Mouse (Mus musculus) right cerebral cortex, postnatal 10 days (tissue): ENCODE measurements around the gene Klc3.
A peak's percentile ranks its signal among the peaks of the same experiment; 100 is the strongest.

Source experiments
- DNase-seq, 2 experiments: peaks; one replicate each; pipeline ENCODE4 v3.0.0; 2021; ENCODE audit warnings: low spot score in 2 of 2

Gene Klc3

DNA sequence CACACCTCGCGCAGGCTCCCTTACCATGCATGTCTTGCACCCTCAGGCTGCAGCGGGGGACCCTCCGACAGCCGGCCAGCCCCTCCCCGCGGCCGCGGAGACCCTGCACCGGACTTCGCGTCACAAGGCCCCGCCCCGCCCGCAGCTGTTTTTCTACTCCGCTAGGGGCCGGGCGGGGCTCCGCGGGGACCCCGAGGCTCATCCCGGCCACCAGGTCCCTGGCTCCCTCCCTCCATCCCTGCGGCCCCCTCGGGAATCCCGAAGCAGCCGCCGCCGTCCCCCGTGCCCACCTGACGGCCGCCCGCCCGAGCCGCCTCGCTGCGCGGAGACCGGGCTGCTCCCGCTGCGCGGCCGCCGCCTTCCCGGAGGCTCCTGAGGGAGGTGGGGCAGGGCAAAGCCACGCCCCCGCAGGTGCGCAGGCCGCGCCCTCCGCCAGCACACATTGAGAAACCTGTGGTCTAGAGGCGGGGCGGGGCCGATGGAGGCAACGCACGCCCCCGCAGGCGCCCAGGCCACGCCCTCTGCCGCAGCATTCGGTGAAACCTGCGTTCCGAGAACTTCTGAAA, at the start of gene Klc3:
TSS of gene Klc3 (minus strand) at position 374 of the 566 bp plus-strand sequence.
- no peak for DNase-seq

DNA sequence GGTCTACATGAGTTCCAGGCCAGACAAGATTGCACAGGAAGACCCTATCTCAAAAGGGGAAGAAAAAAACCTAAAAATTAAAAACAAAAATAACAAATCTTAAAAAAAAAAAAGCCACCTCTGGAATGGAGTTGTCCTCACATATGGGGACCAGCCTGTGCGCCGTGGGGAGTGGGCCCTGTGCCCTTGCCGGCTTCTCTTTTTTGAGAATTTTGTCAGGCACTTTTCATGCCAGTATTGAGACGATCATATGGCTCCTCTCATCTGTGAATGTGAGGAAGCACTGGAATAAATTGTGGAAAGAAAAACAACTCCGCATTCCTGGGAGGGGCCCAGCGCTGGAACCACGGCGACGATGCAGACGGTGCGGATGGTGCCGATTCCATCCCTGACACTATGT, 45.3 kb upstream of the Klc3 start:
- DNase-seq: no peak

DNA sequence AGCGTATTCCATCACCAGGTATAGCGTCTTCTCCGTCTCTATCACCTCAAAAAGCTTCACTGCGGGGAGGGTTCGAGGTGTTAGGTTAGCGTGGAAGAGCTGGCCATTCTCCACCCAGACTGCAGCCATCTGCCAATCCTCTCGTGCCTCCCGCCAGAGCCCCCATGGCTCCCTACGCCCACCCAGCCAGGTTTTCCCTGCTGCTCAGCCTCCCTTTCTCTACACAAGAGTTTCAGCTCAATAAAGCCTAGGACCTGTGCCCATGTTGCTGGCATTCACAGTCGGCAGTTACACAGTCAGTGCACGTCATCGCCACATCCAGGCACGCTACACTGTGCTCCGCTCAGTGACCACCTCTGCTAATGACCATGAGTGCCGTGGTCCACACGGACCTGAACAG, 43.8 kb upstream of the Klc3 start:
- DNase-seq: peak; percentile 61 to 65

DNA sequence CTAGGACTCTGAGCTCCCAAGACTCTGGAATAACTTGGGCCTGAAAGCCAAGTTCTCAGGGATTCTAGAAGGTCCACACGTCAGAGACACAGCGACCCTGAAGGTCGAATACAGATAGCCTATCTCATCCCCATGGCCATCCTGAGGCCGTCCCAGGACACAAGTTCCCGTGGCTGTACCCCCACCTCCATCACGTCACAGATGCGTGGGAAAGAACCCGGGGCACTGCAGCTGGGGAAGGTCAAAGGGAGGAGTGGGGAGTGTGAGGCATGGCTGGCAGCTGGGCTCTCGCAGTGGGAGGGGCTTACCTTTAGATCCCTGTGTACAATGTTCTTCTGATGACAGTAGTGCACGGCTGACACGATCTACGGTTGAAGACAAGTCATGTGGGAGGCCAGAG, 40.9 kb upstream of the Klc3 start:
- no peak for DNase-seq

DNA sequence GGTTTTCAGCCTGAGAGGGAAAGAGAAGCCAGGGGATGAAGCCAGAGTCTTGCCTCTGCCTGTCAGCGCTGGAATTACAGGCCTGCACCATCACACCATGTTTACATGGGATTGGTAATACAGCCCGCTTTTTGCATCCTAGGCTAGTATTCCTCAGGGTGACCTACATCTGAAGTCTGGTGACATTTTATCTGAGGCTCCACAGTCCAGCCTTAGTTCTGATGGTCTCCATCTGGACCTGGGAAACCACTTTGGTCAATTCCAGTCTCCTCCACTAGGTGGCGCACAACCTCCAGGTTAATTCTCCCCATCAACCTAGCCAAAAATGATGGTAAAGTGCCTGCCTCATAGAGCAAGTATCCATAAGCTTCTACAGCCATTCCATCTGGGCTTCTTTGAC, 39.4 kb upstream of the Klc3 start:
- DNase-seq: peak; percentile 74 to 88

DNA sequence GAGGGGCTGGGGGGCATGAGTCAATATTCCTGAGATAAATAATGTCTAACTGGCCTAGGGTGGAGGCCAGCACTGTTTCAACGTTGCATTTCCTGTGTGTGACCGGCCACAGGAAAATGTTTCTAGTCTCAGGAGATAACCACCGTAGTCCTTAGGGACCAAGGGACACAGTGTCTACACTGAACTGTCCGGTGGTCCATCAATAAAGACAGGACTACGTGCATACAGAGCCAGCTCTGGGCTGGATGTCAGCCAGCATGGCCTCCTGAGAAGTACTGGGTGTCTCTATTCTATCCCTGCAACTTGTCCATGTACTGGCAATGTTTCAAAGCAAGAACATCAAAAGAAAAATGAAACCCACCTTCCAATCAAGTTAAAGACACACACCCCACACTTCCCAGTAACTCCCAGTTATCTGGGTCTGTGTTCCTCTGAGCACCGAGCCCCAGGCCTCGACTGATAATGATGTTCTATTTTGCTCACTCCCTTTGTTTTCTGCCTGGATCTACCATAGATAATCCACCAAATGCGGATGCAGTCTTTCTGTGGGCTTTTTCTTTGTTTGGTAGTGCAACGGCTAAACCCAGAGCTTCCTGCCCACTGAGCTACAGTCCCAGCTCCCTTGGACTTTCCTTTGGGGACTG, 37.7 kb upstream of the Klc3 start:
- no peak for DNase-seq

DNA sequence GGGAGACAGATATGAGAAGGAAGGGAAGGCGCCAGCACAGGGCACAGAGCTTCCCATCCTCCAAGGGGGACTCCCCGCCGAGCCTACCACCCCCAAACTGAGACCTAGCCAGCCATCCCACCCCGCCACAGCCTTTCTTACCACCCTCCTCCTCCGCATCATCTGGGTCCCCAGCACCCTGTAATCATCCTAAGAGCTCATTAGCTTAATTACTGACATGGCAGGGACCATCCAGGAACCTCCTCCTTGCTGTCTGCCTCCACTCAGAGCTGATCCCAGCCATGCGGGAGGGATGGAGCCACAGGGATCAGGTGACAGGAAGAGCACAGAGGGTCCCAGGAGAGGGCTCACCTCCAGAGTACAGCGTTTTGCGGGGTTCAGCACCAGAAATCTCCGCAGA, 33.1 kb upstream of the Klc3 start:
- no peak for DNase-seq

DNA sequence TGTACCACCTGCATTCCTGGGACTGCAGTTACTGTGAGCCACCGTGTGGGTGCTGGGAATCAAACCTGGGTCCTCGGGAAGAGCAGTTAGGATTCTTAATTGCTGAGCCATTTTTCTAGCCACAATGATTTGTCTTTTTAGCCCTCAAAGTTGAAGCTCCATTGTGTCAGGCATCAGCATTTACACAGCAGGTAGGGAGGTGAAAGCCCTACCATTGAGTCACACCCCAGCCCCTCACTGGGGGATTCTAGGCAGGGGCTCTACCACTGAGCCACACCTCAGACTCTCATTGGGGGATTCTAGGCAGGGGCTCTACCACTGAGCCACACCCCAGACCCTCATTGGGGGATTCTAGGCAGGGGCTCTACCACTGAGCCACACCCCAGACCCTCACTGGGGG, 32.4 kb upstream of the Klc3 start:
- DNase-seq: no peak

DNA sequence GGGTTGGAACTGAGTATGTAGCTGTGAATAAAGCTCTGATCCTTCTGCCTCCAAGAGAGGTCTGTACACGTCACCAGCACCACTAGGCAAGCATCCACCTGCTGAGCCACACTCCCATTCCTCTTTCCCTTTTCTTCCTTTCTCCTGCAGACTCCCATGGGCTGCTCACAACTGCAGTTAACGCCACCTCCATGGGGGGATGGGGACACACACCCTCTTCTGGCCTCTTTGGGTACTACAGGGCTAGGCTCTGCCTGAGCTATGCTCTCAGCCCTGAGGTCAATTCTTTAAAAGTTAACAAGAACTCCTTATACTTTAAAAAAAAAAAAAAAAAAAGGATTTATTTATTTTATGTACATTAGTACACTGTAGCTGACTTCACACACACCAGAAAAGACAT, 28.6 kb upstream of the Klc3 start:
- DNase-seq: no peak

DNA sequence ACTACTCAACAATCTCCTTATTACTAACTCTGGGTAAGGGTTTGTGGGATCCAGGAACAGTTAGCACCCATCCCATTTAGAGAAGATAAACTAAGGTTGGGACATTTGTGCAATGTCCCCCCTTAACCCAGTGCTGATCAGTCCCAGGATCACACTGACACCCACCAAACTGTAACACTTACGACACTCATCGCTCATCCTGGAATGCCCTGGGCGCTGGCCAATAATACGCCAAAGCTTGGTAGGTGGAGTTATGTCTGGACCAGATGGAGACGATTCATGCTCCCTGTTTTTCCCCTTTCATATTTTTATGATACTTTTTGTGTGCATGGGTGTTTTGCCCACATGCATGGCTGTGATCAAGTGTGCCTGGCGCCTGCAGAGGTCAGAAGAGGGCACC, 26.5 kb upstream of the Klc3 start:
- DNase-seq: no peak

DNA sequence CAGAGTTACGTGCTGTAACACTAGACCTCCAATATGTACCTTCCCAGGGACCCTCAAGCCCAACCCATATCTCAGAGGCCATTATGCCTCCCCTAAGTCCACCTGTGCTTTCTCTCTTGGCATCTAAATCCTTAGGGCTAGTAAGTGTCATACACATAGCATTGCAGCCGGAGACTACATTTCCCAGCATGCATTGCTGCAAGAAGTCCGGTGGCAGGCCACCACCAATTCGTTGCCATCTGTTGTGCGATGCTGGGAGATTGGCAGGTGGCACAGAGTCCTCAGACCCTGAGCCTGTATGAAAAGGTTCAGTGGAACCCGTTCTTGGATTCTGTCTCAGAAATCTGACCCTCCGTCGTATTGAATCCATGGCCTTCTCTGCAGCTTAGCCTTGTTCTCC, 25.8 kb upstream of the Klc3 start:
- DNase-seq: no peak

DNA sequence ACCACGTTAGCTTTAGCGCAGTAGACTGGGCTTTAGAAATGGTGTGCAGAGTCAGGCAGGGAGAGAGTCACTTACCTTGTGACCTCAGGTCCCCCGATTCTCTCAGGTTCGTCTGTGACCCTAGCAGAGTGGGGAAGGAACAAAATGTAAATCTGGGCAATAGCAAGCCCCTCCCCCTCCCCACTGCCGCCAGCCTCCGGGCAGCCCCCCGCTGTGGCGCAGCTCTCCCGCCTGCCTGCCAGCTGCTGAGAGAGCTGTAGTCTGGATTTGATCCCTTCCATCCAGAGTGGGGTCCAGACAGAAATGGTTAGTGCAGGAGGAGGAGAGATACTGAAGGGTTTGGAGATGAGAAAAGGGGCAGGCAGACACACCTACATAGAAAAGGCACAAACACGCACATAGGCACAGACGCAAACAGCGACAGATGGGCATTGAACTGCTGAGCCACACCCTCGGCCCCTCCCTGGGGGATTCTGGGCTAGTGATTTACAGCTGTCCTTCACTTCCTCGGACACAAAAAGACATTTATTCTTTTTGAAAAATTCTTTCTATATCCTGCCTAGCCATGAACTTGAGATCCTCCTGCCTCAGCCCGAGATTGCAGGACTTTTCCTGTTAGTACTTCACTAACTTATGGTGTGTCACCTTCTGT, 24.2 kb upstream of the Klc3 start:
- no peak for DNase-seq

DNA sequence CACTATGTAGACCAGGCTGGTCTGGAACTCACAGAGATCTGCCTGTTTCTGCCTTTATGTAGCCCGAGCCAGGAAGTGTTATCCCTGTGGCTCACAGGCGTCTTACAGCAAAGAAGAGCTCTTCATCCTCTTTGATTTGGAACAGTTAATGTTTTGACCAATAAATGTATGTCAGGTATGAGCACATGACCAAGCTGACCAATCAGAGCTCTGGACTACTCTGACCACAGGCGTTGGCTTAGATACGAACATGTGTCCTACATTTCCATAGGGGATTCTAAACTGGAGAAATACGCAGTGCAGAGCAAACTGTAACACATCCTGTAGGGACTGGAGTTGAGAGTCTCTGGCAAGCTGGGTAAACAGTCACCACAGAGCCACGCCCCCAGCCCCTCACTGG, 23.0 kb upstream of the Klc3 start:
- DNase-seq: no peak

DNA sequence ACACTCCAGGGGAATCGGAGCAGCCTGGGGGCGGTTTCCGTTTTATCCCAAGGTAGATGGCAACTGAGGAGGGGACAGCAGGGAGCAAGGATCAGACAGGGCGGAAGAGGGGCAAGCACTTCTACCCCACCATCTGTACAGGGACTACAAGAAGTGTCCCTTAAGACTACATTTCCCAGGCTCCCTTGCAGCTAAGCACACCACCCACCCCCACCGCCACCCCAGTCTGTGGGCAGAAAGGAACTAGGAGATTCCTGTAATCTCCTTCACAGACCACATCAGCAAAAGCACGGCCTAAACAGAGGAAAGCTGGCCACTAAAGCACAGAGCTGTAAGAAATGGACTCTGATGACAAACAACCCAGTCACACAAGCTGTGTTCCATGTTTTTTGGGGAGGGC, 22.4 kb upstream of the Klc3 start:
- no peak for DNase-seq

DNA sequence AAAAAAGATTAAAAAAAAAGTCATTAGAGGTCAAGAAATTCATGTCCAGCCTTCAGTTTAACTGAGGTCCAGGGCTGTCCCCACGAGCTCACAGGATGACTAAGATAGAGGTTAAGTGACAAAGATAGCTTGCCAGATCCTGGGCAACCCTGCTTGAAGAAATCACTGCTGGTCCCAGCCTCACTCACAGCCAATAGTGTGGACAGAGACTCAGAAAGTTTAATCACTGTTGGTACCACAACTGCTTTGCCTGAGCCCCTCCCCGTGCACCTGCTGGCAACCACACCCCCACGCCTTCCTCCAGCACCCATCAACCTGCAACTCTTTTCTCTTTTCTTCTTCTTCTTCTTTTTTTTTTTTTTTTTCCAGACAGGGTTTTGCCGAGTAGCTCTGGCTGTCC, 20.1 kb upstream of the Klc3 start:
- DNase-seq: no peak

DNA sequence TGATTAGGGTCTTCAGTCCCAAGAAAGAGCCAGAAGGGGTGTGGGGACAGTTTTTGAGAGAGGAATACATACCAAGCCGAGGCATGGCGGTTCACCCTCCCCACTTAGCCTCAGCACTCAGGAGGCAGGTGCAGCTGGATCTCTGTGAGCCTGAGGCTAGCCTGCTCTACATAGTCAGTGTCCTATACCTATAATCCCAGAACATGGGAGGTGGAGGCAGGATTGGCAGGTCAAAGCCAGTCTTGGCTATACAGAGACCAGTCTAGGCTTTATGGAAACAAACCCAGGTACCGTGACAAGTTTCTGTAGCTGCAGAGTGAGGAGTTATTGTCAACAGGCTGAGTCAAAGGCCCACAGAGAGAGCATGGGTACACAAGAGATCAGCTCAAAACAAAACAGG, 19.2 kb upstream of the Klc3 start:
- no peak for DNase-seq

DNA sequence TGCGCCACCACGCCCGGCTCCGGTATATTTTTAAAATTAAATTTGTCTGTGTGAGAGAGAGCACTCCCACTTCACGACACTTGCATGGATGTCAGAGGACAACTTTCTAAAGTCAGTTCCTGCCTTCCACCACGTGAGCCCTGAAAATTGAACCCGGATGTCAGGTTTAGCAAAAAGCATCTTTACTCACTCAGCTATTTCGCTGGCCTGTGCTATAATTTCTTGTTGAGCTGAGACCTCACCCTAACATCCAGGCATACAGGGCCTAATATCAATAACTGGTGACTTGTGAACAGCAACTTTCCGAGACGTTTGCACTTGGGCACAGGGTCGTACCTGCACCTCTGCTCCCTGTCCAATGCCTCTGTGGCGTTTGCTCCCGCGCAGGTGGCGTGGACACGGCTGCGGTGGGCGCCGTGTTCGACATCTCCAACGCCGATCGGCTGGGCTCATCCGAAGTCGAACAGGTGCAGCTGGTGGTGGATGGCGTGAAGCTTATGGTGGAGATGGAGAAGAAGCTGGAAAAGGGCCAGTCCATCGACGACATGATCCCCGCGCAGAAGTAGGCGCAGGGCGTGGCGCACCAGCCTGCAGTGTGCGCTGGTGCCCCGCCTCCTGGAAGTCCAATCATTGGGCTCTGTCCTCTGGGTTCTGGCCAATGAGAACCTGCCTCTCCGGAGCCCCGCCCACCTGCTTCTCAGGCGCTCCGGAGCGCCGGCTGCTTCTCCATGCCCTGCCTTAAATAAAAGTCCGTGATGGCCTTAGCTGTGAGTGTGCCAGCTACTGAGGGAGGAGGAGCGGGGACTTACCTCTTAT, 17.1 kb upstream of the Klc3 start:
- peak; percentile 94 to 95 for DNase-seq

DNA sequence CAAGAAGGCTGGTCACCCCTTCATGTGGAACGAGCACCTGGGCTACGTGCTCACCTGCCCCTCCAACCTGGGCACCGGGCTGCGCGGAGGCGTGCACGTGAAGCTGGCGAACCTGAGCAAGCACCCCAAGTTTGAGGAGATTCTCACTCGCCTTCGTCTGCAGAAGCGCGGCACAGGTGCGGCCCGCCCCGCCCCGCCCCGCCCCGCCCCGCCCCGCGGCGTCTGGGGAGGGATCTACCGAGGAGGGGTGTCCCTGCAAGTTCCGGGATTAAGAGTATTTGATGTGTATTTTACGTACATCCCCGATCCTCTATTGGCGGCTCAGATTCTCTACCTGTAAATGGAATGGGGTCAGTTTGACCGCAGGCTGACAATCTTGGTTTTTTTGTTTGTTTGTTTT, 16.2 kb upstream of the Klc3 start:
- DNase-seq: no peak

DNA sequence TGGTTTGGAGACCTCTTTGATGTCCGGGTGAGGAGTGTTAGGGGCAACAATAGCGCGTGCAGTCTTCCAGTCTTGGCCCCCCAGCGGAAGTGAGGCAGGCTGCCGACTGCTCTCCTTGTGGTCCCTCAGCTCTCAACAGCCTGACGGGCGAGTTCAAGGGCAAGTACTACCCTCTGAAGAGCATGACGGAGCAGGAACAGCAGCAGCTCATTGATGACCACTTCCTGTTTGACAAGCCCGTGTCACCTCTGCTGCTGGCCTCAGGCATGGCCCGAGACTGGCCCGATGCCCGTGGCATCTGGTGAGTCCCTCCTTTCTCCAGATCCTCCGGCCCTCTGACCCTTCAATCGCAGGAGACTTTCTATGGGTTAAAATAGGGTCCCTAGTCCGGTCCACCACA, 12.7 kb upstream of the Klc3 start:
- DNase-seq: no peak

DNA sequence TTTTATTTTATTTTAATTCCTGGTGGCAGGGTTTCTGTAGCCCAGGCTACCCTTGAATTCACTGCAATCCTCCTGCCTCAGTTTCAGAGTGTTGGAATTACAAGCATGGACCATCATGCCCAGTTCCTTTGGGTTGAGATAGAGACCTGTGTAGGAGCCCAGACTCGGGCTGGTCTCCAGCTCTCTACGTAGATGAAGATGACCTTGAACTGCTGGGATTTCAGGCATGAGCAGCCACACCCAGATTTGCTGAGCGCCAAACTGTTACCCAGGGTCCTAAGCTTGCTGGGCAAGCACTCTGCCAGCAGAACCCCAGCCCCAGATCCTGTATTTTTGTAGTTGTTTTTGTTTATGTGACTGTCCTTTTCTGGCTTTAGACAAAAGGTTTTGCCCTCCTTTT, 9.6 kb upstream of the Klc3 start:
- no peak for DNase-seq

DNA sequence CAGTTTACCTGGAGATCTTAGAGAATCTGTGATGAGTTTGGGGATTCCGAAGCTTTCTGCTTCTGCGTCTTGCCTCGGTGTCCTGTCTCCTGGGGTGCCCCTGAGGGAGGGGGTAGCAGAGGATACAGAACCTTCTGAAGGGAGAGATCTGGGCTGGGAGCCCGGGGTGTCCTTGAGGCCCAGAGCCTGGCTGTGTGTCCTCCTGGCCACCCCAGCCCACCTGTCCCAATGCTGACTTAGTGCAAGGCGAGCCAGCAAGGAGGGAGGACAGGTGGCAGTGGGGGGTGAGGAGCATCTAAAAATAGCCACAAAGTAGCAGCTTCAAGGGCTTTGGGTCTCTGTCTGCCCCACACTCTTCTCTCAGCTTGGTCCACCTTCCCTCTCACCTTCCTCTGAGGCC, 7.9 kb upstream of the Klc3 start:
- no peak for DNase-seq

DNA sequence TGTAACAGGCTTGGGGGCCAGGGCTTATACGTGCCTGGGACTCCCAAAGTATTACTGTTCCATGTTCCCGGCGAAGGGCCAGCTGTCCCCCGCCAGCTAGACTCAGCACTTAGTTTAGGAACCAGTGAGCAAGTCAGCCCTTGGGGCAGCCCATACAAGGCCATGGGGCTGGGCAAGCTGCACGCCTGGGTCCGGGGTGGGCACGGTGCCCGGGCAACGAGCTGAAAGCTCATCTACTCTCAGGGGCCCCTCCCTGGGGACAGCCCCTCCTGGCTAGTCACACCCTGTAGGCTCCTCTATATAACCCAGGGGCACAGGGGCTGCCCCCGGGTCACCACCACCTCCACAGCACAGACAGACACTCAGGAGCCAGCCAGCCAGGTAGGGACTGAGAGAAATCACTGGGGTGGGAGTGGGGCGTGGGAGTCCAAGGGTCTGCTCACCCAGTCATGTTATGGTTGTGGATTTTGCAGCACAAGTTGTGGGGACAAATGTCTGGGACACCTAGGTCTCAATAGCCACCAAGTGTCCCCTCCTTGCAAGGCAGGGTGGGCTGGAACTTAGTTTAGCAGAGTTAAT, 7.0 kb upstream of the Klc3 start:
- no peak for DNase-seq

DNA sequence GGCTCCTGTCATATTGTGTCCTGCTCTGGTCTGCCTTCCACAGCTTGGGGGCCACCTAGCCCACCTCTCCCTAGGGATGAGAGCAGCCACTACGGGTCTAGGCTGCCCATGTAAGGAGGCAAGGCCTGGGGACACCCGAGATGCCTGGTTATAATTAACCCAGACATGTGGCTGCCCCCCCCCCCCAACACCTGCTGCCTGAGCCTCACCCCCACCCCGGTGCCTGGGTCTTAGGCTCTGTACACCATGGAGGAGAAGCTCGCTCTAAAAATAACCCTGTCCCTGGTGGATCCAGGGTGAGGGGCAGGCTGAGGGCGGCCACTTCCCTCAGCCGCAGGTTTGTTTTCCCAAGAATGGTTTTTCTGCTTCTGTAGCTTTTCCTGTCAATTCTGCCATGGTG, 5.8 kb upstream of the Klc3 start:
- no peak for DNase-seq
